Mouse (Mus musculus) hindbrain, embryonic 15.5 days (tissue): ENCODE data around the gene Prune2. TPM values are rescaled to one million over a fixed set of nuclear protein-coding genes. Genes with fewer than 3 reads are reported as not detected.

Experiments used
- ATAC-seq: fragments of 200-750 bp; cut with Nextera tagmentation; 2 replicates; pipeline ENCODE4 v1.8.0; 2017; ENCODE audit warnings: low read depth, moderate number of reproducible peaks, moderate TSS enrichment; ENCODE audit not compliant: low FRiP score
- H3K27ac ChIP-seq: fragments of 300-500 bp; sonication (generic); replicated peaks from 2 replicates; pipeline ENCODE4 v1.5.1; 2015; ENCODE audit warnings: mild to moderate bottlenecking, inconsistent platforms
- H3K27me3 ChIP-seq: fragments of 300-500 bp; sonication (generic); 2 replicates; pipeline ENCODE4 v1.6.1; 2015; ENCODE audit warnings: control low read depth, inconsistent platforms
- H3K36me3 ChIP-seq: fragments of 300-500 bp; sonication (generic); 2 replicates; pipeline ENCODE4 v1.6.1; 2015; ENCODE audit warnings: control low read depth, inconsistent platforms
- H3K4me1 ChIP-seq: fragments of 300-500 bp; sonication (generic); replicated peaks from 2 replicates; pipeline ENCODE4 v1.6.1; 2015; ENCODE audit warnings: control low read depth, inconsistent platforms
- H3K4me2 ChIP-seq: fragments of 300-500 bp; sonication (generic); 2 replicates; pipeline ENCODE4 v1.6.1; 2015; ENCODE audit warnings: moderate library complexity, mild to moderate bottlenecking, inconsistent platforms
- H3K4me3 ChIP-seq: fragments of 300-500 bp; sonication (generic); 2 replicates; pipeline ENCODE4 v1.5.1; 2015; ENCODE audit warnings: mild to moderate bottlenecking, inconsistent platforms
- H3K9ac ChIP-seq: fragments of 300-500 bp; sonication (generic); 2 replicates; pipeline ENCODE4 v1.6.1; 2015; ENCODE audit warnings: inconsistent platforms
- H3K9me3 ChIP-seq: fragments of 300-500 bp; sonication (generic); 2 replicates; pipeline ENCODE4 v1.6.1; 2016; ENCODE audit warnings: control low read depth, inconsistent platforms
- WGBS: fragments of 180-500 bp; shearing (Covaris S2); methylation state at CpG from one replicate; pipeline ENCODE4 v1.1.7; 2015; 5-methylcytosine and 5-hydroxymethylcytosine counted together
- polyA plus RNA-seq: library from polyadenylated mRNA; unstranded; fragments of >200 nt; fragmentation: Nextera tagmentation; extraction: Ambion mirVana; gene quantifications from 2 replicates; pipeline ENCODE4 v1.2.1, GENCODE M21; 2015

The Prune2 gene
- polyA plus RNA-seq, 1 experiment from 2014 or later = 8.2 TPM

- Histone ChIP-seq H3K4me3 (no peak overlapping the region), H3K27ac (no peak overlapping the region), H3K9me3 (no peaks in the 10 kb centered on the region), H3K9ac (no peak overlapping the region), H3K4me1 (no peaks in the 10 kb centered on the region), H3K36me3 (no peaks in the 10 kb centered on the region), H3K4me2 (no peak overlapping the region), H3K27me3 (no peaks in the 10 kb centered on the region)
- ATAC-seq = no peak
- WGBS = 91% methylated on average over 8 of the region's 8 CpGs
These were observed 270.2 kb downstream of the Prune2 start for GRCm38 (mm10) chr19:17226096-17226495.

- H3K4me1 ChIP-seq = no peaks in the 10 kb centered on the region
- H3K4me3 ChIP-seq = no peak overlapping the region
- WGBS = 83% methylated on average over 1 of the region's 1 CpGs
- no peak overlapping the region for H3K9ac ChIP-seq
- H3K9me3 ChIP-seq = no peaks in the 10 kb centered on the region
- no peaks in the 10 kb centered on the region for H3K27me3 ChIP-seq
- no peak overlapping the region for H3K27ac ChIP-seq
- ATAC-seq = no peak
- H3K36me3 ChIP-seq = no peaks in the 10 kb centered on the region
- H3K4me2 ChIP-seq = no peak overlapping the region
These were observed 274.1 kb downstream of the Prune2 start for GRCm38 (mm10) chr19:17230013-17230412.

GRCm38 (mm10) chr19:17238471-17238870 is 282.6 kb downstream of the Prune2 start:
- H3K4me1 ChIP-seq = no peaks in the 10 kb centered on the region
- H3K9me3 ChIP-seq = no peaks in the 10 kb centered on the region
- no peak overlapping the region for H3K4me3 ChIP-seq
- no peak overlapping the region for H3K4me2 ChIP-seq
- no peaks in the 10 kb centered on the region for H3K36me3 ChIP-seq
- no peak overlapping the region for H3K27ac ChIP-seq
- no peaks in the 10 kb centered on the region for H3K27me3 ChIP-seq
- no peak overlapping the region for H3K9ac ChIP-seq
- WGBS = 85% methylated on average over 3 of the region's 3 CpGs
- ATAC-seq = no peak

GRCm38 (mm10) chr19:17240170-17241077 is 284.5 kb downstream of the Prune2 start:
- WGBS = 87% methylated on average over 7 of the region's 7 CpGs
- no peak for ATAC-seq
- no peak overlapping the region for H3K4me3 ChIP-seq

GRCm38 (mm10) chr19:17241206-17241605 is 285.3 kb downstream of the Prune2 start:
- H3K4me1 ChIP-seq = no peaks in the 10 kb centered on the region
- H3K4me2 ChIP-seq = no peak overlapping the region
- no peak overlapping the region for H3K9ac ChIP-seq
- H3K36me3 ChIP-seq = no peaks in the 10 kb centered on the region
- no peaks in the 10 kb centered on the region for H3K27me3 ChIP-seq
- 86% methylated on average over 1 of the region's 1 CpGs for WGBS
- no peak overlapping the region for H3K4me3 ChIP-seq
- ATAC-seq = no peak
- no peak overlapping the region for H3K27ac ChIP-seq
- no peaks in the 10 kb centered on the region for H3K9me3 ChIP-seq

More at GRCm38 (mm10) chr19:17240170-17241077, 284.5 kb downstream of the Prune2 start:
- no peak overlapping the region for H3K9ac ChIP-seq
- no peak overlapping the region for H3K27ac ChIP-seq
- H3K9me3 ChIP-seq = no peaks in the 10 kb centered on the region
- H3K4me1 ChIP-seq = no peaks in the 10 kb centered on the region
- no peaks in the 10 kb centered on the region for H3K27me3 ChIP-seq
- no peak overlapping the region for H3K4me2 ChIP-seq
- H3K36me3 ChIP-seq = no peaks in the 10 kb centered on the region

GRCm38 (mm10) chr19:17242962-17243361 is 287.0 kb downstream of the Prune2 start:
- Histone ChIP-seq H3K36me3 (no peaks in the 10 kb centered on the region), H3K9ac (no peak overlapping the region), H3K9me3 (no peaks in the 10 kb centered on the region), H3K27ac (no peak overlapping the region), H3K27me3 (no peaks in the 10 kb centered on the region), H3K4me1 (no peaks in the 10 kb centered on the region), H3K4me2 (no peak overlapping the region), H3K4me3 (no peak overlapping the region)
- no peak for ATAC-seq
- WGBS = 83% methylated on average over 5 of the region's 5 CpGs

GRCm38 (mm10) chr19:17244544-17244943 is 288.6 kb downstream of the Prune2 start:
- no peaks in the 10 kb centered on the region for H3K36me3 ChIP-seq
- no peaks in the 10 kb centered on the region for H3K27me3 ChIP-seq
- H3K4me3 ChIP-seq = no peak overlapping the region
- no peak overlapping the region for H3K9ac ChIP-seq
- no peaks in the 10 kb centered on the region for H3K9me3 ChIP-seq
- no peak overlapping the region for H3K4me2 ChIP-seq
- 75% methylated on average over 7 of the region's 7 CpGs for WGBS
- ATAC-seq = no peak
- H3K27ac ChIP-seq = no peak overlapping the region
- no peaks in the 10 kb centered on the region for H3K4me1 ChIP-seq

- no peaks in the 10 kb centered on the region for H3K4me1 ChIP-seq
- ATAC-seq = no peak
- no peaks in the 10 kb centered on the region for H3K27me3 ChIP-seq
- H3K9ac ChIP-seq = no peak overlapping the region
- no peak overlapping the region for H3K4me3 ChIP-seq
- no peaks in the 10 kb centered on the region for H3K9me3 ChIP-seq
- no peaks in the 10 kb centered on the region for H3K36me3 ChIP-seq
- 89% methylated on average over 8 of the region's 8 CpGs for WGBS
- no peak overlapping the region for H3K4me2 ChIP-seq
- H3K27ac ChIP-seq = no peak overlapping the region
These were observed 291.5 kb downstream of the Prune2 start for GRCm38 (mm10) chr19:17247352-17247925.

GRCm38 (mm10) chr19:17249691-17250090 is 293.8 kb downstream of the Prune2 start:
- ATAC-seq = no peak
- H3K36me3 ChIP-seq = no peaks in the 10 kb centered on the region
- H3K9ac ChIP-seq = no peak overlapping the region
- H3K4me3 ChIP-seq = no peak overlapping the region
- H3K4me1 ChIP-seq = no peaks in the 10 kb centered on the region
- no peaks in the 10 kb centered on the region for H3K27me3 ChIP-seq
- no peak overlapping the region for H3K27ac ChIP-seq
- H3K4me2 ChIP-seq = no peak overlapping the region
- 71% methylated on average over 9 of the region's 9 CpGs for WGBS
- H3K9me3 ChIP-seq = no peaks in the 10 kb centered on the region

- Histone ChIP-seq H3K27ac (no peak overlapping the region), H3K9me3 (no peaks in the 10 kb centered on the region), H3K4me2 (no peak overlapping the region), H3K27me3 (no peaks in the 10 kb centered on the region), H3K9ac (no peak overlapping the region), H3K4me1 (no peaks in the 10 kb centered on the region), H3K36me3 (no peaks in the 10 kb centered on the region), H3K4me3 (no peak overlapping the region)
- ATAC-seq = no peak
- 86% methylated on average over 7 of the region's 7 CpGs for WGBS
These were observed 294.9 kb downstream of the Prune2 start for GRCm38 (mm10) chr19:17250801-17251200.

GRCm38 (mm10) chr19:17251453-17251852 is 295.5 kb downstream of the Prune2 start:
- no peaks in the 10 kb centered on the region for H3K9me3 ChIP-seq
- no peak for ATAC-seq
- no peaks in the 10 kb centered on the region for H3K36me3 ChIP-seq
- H3K27me3 ChIP-seq = no peaks in the 10 kb centered on the region
- no peak overlapping the region for H3K9ac ChIP-seq
- H3K27ac ChIP-seq = no peak overlapping the region
- no peaks in the 10 kb centered on the region for H3K4me1 ChIP-seq
- WGBS = 87% methylated on average over 8 of the region's 8 CpGs
- no peak overlapping the region for H3K4me2 ChIP-seq
- H3K4me3 ChIP-seq = no peak overlapping the region

- Histone ChIP-seq H3K4me2 (no peak overlapping the region), H3K4me3 (no peak overlapping the region), H3K4me1 (no peaks in the 10 kb centered on the region), H3K36me3 (no peaks in the 10 kb centered on the region), H3K9ac (no peak overlapping the region), H3K9me3 (no peaks in the 10 kb centered on the region), H3K27ac (no peak overlapping the region), H3K27me3 (no peaks in the 10 kb centered on the region)
- 60% methylated on average over 3 of the region's 3 CpGs for WGBS
- no peak for ATAC-seq
These were observed 296.9 kb downstream of the Prune2 start for GRCm38 (mm10) chr19:17252845-17253244.
